Mouse (Mus musculus): ENCODE results near the gene Pcare. TPM values are rescaled to one million over a fixed set of nuclear protein-coding genes. Genes with fewer than 3 reads are reported as not detected.
"Not testable (repeated sequence)": the region's sequence is repeated elsewhere in the genome, so short reads cannot be mapped to it uniquely, and the experiment has no call there.

Gene Pcare
- under 1 TPM; 0.27 to 0.28 TPM for total RNA-seq (2021)

DNA sequence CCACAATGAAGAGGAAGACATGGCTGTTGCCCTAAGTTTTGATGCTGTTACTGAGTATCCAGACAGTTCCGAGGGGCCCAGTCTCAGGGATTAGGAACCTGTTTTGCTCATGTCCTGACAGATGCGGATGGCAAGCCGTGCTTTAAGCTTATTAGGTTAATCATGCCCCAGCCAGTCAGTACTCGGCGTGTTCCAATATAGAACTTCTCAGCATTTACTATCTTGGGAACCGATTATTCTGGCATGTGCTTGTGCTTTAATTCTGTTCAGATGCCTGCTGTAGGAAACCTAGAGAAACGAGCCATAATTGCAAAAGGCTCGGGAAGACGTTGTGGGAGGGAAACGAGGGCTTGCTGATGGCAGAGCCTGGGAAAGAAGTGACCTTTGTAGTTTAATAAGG, at the start of gene Pcare:
TSS of gene Pcare (minus strand) at position 64 of the 400 bp plus-strand sequence.
- intact Hi-C loops (cut with DNase I), result no loop called here
- peak in 1 of 2 experiments; percentile 50 for DNase-seq (ENCODE audit: low spot score in 2 of 2)

DNA sequence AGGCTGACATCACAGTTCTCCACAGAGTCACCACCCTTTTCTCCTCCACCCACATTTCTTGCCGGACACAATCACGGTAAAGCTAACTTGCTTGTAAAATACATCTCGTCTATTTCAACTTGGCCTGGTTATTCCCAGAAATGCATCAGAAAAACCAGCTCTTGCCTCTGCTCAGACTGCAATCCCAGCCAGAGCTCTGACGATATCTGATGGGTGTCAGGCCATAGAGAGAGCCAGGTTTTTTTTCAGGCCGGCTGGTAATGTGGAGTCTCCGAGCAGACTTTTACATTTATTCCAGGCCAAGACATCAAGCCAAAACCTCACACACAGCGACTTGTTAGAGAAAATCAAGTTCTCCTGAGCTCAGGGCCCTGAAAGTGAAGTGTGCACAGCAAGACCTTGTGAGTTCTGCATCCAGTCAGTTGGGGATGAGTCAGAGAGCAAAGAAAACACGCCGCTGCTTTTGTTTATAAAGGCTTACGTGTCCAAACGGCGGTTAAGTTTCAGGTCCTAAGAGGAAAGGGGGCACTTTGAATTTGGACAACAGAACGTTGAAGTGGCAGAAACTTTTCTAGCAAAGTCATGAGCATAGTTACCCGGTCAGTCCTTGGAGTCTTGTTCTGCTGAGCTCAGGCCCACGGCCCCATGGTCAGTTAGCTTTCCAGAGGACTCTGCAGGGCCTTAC, 43.0 kb upstream of the Pcare start:
- intact Hi-C loops (cut with DNase I), result no loop called here
- DNase-seq (ENCODE audit: low spot score in 2 of 2), result no peak

DNA sequence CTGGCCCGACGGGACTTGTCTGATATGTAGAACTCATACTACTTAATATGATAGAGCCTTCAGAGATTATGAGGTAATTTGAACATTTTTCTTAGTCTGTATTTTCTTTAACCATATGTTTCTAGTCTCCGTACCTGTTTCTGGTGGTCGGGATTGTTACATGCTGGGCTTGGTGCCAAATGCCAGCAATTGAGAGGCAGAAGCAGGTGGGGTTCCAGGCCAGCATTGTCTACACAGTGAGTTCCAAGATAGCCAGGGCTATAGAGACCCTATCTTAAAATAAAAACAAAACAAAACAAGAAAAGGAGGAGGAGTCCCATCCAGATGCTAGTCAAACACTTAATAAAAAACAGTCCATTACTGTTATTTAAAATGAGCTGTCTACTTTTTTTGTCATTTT, 38.9 kb upstream of the Pcare start:
- intact Hi-C loops (cut with DNase I), result no loop called here
- DNase-seq (ENCODE audit: low spot score in 2 of 2), result no peak

DNA sequence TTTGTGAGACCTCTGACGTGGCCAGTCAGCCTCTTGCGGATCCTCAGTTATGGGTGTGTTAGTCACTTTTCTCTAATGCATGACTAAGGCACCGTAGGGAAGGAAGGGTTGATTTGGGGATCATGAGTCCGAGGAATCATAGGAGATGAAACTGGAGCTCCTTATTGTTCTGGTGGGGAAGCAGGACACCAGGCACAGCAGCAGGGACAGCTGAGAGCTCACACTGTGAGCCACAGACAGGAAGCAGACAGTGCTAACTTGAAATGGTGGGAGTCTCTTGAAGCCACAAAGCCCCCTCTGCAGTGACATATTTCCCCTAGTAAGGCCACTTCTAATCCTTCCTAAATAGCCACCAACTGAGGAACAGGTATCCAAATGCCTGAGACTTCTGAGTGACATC, 38.4 kb upstream of the Pcare start:
- intact Hi-C loops (cut with DNase I), result no loop called here
- DNase-seq (ENCODE audit: low spot score in 2 of 2), result no peak

DNA sequence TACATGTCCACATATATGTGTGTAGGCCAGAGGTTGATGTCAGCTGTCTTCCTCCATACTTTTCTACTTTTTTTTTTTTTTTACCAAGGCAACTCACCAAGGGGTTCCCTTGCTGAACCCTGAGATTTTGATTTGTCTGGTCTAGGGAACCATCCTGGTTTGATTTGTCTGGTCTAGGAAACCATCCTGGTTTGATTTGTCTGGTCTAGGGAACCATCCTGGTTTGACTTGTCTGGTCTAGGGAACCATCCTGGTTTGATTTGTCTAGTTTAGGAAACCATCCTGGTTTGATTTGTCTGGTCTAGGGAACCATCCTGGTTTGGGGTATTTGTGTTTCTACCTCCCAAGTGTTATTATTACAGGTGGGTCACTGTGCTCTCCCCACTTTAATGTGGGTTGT, 33.8 kb upstream of the Pcare start:
- no peak for DNase-seq (ENCODE audit: low spot score in 2 of 2)

DNA sequence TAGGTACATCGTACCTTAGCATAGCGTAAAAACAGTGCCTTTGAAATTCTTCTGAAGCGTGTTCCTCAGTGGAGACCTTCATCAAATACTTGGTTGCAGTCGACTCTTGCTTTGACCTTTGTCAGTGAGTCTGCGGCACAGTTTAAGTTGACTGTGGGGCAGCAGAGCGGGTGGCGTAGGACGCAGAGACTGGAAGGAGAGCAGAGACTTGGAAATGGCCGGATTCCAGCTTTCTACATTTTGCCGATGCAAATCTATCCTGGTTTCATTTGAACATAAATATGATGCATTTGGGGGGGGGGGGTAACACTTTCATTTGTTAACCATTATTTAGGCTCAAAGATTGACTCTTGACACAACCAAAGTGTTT, 30.7 kb upstream of the Pcare start:
- no peak for DNase-seq (ENCODE audit: low spot score in 2 of 2)
- intact Hi-C loops (cut with DNase I), result loop anchor here (2.0 to 5.0 kb wide), 4 partner anchors 41 to 259 kb away; partner anchors contain the start of gene Togaram2

More for the DNA sequence above, 33.8 kb upstream of the Pcare start:
- intact Hi-C loops (cut with DNase I), result no loop called here

DNA sequence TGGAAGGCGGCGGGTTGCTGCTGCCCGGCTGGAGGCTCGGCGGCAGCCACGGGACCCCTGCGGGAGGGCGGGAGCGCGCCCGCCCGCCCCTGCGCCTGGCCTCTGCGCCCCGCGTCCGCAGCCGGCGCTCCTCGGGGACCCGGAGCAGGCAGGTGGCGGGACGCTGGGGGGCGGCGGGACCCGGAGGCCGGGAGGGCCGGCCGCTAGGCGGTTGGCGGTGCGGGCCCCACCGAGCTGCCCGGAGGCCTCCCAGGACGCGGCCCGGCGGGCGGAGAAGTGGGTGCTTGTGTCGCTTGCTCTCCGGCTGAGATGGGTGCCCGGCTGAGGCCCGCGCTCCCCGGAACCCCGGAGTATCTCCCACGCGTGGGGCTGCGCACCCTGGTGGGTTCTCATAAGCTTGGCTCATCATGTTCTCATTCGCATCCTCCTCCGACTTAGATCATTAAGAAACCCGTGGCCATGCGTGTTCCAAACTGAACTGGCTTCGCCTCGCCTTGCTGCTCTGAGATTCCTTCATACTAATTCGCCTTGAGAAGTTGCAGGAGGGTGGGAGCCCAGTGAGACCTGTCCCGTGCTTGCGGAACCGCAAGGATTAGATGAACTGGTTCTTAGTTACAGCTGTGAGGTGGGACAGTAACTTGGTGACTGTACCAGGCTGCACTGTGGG, 30.1 kb upstream of the Pcare start:
- intact Hi-C loops (cut with DNase I), result loop anchor here (2.0 to 5.0 kb wide), 4 partner anchors 41 to 259 kb away; partner anchors contain the start of gene Togaram2

DNA sequence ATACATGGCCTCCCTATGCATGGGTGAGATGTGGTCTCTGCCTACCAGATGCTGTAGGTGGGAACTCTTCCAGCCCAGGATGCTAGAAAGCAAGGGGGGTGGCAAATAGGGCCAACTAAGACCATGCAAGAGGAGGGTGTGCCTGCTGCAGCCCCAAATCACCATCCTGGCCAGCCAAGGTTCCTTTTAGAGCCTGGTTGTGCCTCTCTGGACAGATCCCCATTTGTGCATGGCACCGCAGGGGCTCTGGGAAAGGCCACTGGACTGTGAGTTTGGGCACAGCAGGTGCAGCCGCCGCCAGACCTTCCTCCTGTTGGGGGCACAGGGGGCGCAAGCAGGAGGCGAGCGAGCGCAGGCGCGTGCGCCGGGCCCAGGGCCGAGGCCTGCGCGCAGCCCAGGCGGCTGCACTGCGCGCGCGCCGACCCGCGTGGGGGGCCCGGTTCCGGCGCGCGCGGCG, 29.6 kb upstream of the Pcare start:
- DNase-seq (ENCODE audit: low spot score in 2 of 2), result peak; percentile 30 to 52
- intact Hi-C loops (cut with DNase I), result loop anchor here (2.0 to 5.0 kb wide), 4 partner anchors 40 to 260 kb away; partner anchors contain the start of gene Togaram2

More for the DNA sequence above, 30.1 kb upstream of the Pcare start:
- DNase-seq (ENCODE audit: low spot score in 2 of 2), result peak; percentile 40 to 50

DNA sequence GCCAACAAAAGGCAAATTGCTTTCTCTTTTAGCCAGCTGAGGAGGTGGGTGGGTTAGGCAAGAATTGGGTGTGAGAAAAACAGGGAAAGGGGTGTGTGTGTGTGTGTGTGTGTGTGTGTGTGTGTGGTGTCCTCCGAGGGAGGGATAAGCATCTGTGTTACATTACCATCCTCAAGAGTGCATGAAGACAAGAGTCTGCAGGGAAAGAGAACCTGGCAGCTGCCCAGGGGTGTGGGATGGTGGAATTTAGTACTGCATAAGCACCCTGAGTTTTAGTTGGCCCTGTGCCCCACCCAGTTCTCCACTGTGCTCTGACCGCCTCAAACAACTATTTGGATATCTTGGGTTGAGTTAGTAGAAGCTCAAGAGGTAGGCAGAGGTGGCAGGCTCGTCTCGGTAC, 28.3 kb upstream of the Pcare start:
- DNase-seq (ENCODE audit: low spot score in 2 of 2), result peak; percentile 60 to 95
- intact Hi-C loops (cut with DNase I), result loop anchor here (5.0 kb wide), 3 partner anchors 39 to 261 kb away; partner anchors contain the start of gene Togaram2

DNA sequence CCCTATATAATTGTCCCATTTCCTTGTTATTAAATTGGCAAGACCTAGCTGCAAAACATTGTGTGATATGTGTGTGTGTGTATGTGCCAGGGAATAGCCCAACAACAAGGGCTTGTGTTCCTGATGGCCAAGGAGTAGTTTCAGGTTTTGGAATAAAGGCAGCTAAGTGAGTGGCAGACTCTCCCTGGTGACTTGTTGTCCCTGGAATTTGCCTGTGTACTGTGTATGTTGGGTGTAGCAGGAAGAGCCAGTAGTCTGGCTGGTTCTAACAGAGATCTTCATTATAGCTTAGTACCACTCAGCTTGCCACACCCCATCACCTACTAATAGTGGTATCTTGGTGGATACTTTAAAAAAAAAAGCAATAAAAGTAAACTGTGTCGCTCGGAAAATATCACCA, 27.8 kb upstream of the Pcare start:
- intact Hi-C loops (cut with DNase I), result loop anchor here (5.0 kb wide), 3 partner anchors 38 to 262 kb away; partner anchors contain the start of gene Togaram2
- DNase-seq (ENCODE audit: low spot score in 2 of 2), result no peak

DNA sequence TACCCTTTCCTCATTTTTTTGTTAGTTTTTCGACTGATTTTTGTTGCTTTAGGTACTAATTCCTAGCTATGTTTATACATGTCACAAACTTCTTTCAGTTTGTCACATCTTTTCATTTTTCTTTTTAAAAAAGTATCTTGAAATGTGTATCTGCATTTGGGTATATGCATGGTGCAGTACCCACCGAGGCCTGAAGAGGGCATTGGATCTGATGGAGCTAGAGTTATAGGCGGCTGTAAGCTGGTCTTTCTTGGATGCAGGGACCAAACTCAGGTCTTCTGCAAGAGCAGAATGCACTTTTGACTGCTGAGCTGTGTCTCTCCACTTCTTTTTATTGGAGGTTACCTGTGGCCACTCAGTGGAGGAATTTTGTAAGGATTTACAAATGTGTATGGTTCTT, 26.0 kb upstream of the Pcare start:
- intact Hi-C loops (cut with DNase I), result no loop called here
- DNase-seq (ENCODE audit: low spot score in 2 of 2), result no peak

DNA sequence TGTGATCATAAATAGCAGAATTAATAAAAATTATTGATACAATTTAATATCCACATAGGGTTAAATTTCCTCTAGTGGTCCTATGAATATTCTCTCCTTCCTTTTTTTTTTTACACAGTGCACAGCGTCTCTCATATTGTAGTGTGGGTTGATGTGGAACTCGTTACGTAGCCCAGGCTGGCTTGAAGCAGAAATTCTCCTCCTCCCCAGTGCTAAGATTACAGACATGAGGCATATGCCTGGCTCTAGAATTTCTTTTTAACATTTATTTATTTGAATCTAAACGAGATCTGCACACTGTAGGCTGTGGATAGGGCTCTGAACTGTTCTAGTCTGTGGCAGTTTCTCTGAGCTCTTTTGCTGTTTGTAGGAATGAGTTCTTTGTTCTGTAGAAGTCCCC, 22.6 kb upstream of the Pcare start:
- intact Hi-C loops (cut with DNase I), result no loop called here
- peak in 1 of 2 experiments; percentile 79 for DNase-seq (ENCODE audit: low spot score in 2 of 2)

DNA sequence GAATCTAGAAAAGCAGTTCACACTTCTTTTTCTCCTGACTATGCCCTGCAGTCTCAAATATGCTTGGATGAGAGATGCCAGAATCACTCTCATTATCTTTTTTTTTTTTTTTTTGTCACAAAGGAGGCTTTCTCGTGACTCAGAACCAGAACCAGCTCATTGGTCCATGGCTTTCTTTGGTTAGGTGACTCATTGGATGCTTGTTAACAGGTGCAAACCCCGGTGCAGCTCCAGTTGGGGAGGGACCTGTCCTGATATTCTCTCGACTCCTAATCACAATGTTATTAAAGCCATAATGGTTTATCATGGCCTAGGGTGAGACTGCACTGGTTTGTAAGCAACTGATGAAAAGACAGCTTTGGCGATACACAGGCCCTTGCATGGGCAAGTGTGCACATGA, 21.5 kb upstream of the Pcare start:
- peak in 1 of 2 experiments; percentile 35 for DNase-seq (ENCODE audit: low spot score in 2 of 2)
- intact Hi-C loops (cut with DNase I), result no loop called here

DNA sequence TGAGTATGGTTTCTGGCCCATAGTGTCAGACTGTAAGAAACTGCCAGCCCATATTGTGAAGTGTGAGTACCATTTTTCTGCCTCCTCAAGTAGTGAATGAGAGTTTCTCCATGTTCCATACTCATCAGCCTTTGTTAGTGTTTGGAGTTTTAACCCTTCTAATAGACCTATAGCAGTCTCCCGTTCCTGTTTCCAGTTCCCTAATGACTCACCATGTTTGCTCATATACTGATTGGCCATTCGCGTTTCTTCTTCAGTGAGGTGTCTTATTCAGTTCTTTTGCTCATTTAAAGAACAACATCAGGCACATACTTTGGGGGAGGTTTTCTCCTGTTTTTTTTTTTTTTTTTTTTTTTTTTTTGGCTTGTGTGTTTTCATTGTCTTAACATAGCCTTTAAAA, 18.0 kb upstream of the Pcare start:
- intact Hi-C loops (cut with DNase I), result no loop called here
- DNase-seq (ENCODE audit: low spot score in 2 of 2), result no peak

DNA sequence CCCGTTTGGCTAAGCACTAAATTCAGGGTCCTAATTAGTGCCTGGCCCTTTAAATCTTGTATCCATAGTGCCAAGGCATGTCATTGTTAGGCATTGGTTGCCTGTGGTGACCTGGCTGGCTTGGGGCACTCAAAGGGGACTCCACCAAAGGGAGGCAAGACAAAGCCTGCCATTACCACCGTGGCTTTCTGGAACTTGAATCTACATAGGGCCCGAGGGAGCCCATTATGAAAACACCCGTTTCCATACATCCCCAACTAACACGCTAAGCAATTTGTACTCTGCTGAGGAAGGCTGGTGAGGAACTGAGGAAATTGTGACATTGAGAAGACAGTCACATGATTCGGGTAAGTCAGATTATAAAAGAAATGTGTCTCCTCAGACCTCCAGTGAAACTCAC, 16.9 kb upstream of the Pcare start:
- intact Hi-C loops (cut with DNase I), result no loop called here
- no peak for DNase-seq (ENCODE audit: low spot score in 2 of 2)

DNA sequence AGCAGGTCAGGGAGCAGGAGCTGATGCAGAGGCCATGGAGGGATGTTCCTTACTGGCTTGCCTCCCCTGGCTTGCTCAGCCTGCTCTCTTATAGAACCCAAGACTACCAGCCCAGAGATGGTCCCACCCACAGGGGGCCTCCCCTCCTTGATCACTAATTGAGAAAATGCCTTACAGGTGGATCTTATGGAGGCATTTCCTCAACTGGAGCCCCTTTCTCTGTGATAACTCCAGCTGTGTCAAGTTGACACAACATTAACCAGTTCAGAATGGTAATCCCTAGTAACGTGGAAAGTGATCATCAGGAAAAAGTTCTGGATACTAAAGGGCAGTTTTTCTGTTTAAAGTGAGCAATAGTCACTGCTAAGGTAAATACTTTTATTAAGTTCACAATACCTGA, 15.5 kb upstream of the Pcare start, which contains the start of gene Clip4:
TSS of gene Clip4 (plus strand) at position 301 of the 400 bp plus-strand sequence.
- intact Hi-C loops (cut with DNase I); DNase-seq (ENCODE audit: low spot score in 2 of 2): not testable (repeated sequence)

DNA sequence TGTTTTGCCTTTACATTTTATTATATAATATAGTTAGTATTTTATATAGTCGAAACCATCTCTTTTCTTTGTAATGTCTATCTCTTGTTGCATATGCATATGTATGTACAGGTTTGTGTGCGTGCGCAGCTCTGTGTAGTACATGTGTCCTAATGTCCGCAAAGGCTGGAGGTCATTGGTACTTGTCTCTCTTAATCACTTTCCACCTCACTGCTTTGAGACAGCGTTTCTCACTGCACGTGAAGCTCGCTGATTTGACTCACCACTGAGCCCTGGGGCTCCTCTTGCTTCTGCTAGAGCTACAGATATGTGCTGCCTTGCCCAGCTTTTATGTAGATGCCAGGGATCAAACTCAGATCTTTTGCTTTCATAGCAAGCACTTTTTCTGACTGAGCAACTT, 7.8 kb upstream of the Pcare start:
- intact Hi-C loops (cut with DNase I), result no loop called here
- DNase-seq (ENCODE audit: low spot score in 2 of 2), result no peak

DNA sequence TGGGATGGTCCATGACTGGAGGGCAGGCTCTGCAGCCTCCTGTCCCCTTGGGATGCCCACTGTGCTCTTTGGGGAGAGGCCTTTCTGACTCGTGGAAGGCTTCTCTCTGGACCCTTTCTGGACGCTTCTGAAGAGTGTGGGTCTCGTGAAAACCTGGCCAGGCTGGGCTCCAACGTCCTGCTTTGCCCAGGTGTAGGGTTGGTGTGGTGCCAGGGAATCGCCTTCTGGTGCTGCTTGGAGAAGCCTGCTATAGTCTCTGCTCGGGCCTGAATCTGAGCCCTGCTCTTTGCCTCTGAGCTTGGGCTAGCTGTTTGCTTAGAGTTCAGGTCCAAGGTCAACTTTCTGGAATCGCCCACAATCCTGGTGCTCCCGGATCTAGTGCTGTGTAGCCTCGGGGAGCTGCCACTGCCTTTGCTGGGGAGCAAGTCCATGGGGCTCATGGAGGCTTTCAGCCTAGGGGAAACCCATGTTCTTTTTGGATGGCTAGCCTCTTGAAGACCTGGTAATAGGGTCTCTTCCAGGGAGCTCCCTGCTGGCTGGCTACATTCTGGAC, 3.0 kb downstream of the Pcare start:
- DNase-seq (ENCODE audit: low spot score in 2 of 2), result no peak
- intact Hi-C loops (cut with DNase I), result no loop called here

DNA sequence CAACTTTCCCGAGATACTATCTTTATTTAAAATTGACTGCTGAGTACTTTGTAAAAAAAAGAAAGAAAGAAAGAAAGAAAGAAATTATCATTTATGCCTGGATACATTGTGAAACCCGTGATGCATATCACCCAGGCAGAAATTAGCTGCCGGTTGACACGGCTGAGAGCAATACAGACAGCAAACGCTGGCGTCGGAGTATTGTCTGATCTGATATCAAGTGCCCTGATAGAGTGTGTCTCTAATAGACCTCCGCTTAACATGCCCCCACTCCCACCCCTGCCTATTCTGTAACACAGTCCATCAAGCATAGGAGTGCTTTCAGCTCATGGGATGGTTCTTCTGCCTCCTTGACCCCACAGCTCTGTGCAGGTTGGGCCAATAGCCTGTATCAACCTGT, 5.1 kb downstream of the Pcare start:
- intact Hi-C loops (cut with DNase I), result no loop called here
- DNase-seq (ENCODE audit: low spot score in 2 of 2), result no peak

DNA sequence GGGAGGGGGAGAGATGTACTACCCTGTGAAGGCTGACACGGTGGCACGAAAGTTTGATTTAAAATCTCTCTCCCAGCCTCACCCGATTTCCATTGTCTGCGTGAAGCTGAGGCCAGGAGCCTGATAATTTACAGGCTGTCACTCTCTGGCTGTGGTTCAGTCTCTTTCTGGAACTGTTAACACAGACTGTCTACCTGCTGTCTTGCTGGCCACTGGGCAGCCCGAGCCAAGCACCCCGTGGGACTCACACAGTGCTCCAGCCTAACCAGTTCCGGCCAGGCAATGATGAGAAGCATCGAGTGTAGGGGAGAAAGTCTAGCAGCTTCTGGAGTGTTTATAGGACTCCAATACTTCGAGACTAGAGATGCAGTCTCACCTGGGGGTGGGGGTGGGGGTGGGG, 6.6 kb downstream of the Pcare start:
- intact Hi-C loops (cut with DNase I), result no loop called here
- DNase-seq (ENCODE audit: low spot score in 2 of 2), result no peak
